Mouse (Mus musculus): ENCODE results near the gene Cep55. TPM values are rescaled to one million over a fixed set of nuclear protein-coding genes. Genes with fewer than 3 reads are reported as not detected.

Gene Cep55
- polyA plus RNA-seq, 1 experiment, result 0.94 TPM

- Histone ChIP-seq H3K4me1 (ENCODE audit: control insufficient read depth, insufficient read depth, insufficient read length) (peaks cover 39% of the 10 kb centered on the region), H3K27me3 (ENCODE audit: control insufficient read depth, insufficient read depth, low read length) (no peaks in the 10 kb centered on the region), H3K4me3 (ENCODE audit: extremely low read depth, insufficient read depth, insufficient read length) (no peak overlapping the region), H3K36me3 (ENCODE audit: control insufficient read depth, insufficient read depth, low read length) (no peaks in the 10 kb centered on the region), H3K27ac (ENCODE audit: insufficient read depth, low read length) (peak overlapping the region; percentile 84)
- DNase-seq (ENCODE audit: low read depth in 1 of 2, low spot score in 2 of 2), result peak; percentile 18 to 76
- WGBS, result 57% methylated on average over 8 of the region's 9 CpGs
- TF ChIP-seq POLR2A (IDR thresholded peaks at IDR 0.05; ENCODE audit: low read depth, low read length) (no peak), CTCF (IDR thresholded peaks at IDR 0.05; ENCODE audit: extremely low read depth, insufficient read depth, insufficient read length, insufficient replicate concordance) (no peak)
Measured at GRCm38 (mm10) chr19:38025254-38026041, 29.4 kb upstream of the Cep55 start.

- peaks cover 39% of the 10 kb centered on the region for H3K4me1 ChIP-seq (ENCODE audit: control insufficient read depth, insufficient read depth, insufficient read length)
- no peak overlapping the region for H3K4me3 ChIP-seq (ENCODE audit: extremely low read depth, insufficient read depth, insufficient read length)
- peak; percentile 62 to 87 for DNase-seq (ENCODE audit: low read depth in 1 of 2, low spot score in 2 of 2)
- H3K36me3 ChIP-seq (ENCODE audit: control insufficient read depth, insufficient read depth, low read length), result no peaks in the 10 kb centered on the region
- no peaks in the 10 kb centered on the region for H3K27me3 ChIP-seq (ENCODE audit: control insufficient read depth, insufficient read depth, low read length)
- peak overlapping the region; percentile 84 for H3K27ac ChIP-seq (ENCODE audit: insufficient read depth, low read length)
- 25% methylated on average over 8 of the region's 8 CpGs for WGBS
- no peak for TF ChIP-seq CTCF (IDR thresholded peaks at IDR 0.05; ENCODE audit: extremely low read depth, insufficient read depth, insufficient read length, insufficient replicate concordance)
- TF ChIP-seq POLR2A (IDR thresholded peaks at IDR 0.05; ENCODE audit: low read depth, low read length), result no peak
Measured at GRCm38 (mm10) chr19:38026211-38026624, 28.6 kb upstream of the Cep55 start.

GRCm38 (mm10) chr19:38027389-38027788, 27.4 kb upstream of the Cep55 start:
- 85% methylated on average over 6 of the region's 6 CpGs for WGBS
- no peak overlapping the region for H3K4me3 ChIP-seq (ENCODE audit: extremely low read depth, insufficient read depth, insufficient read length)
- DNase-seq (ENCODE audit: low read depth in 1 of 2, low spot score in 2 of 2), result no peak
- no peaks in the 10 kb centered on the region for H3K36me3 ChIP-seq (ENCODE audit: control insufficient read depth, insufficient read depth, low read length)
- peak overlapping the region; percentile 56; the same call in 1 of the 2 replicates for H3K27ac ChIP-seq (ENCODE audit: insufficient read depth, low read length)
- peaks cover 39% of the 10 kb centered on the region for H3K4me1 ChIP-seq (ENCODE audit: control insufficient read depth, insufficient read depth, insufficient read length)
- TF ChIP-seq POLR2A (IDR thresholded peaks at IDR 0.05; ENCODE audit: low read depth, low read length) (no peak), CTCF (IDR thresholded peaks at IDR 0.05; ENCODE audit: extremely low read depth, insufficient read depth, insufficient read length, insufficient replicate concordance) (no peak)
- H3K27me3 ChIP-seq (ENCODE audit: control insufficient read depth, insufficient read depth, low read length), result no peaks in the 10 kb centered on the region

GRCm38 (mm10) chr19:38027881-38028521, 26.8 kb upstream of the Cep55 start:
- no peaks in the 10 kb centered on the region for H3K36me3 ChIP-seq (ENCODE audit: control insufficient read depth, insufficient read depth, low read length)
- H3K27me3 ChIP-seq (ENCODE audit: control insufficient read depth, insufficient read depth, low read length), result no peaks in the 10 kb centered on the region
- H3K27ac ChIP-seq (ENCODE audit: insufficient read depth, low read length), result no peak overlapping the region; the same call in 1 of the 2 replicates
- H3K4me3 ChIP-seq (ENCODE audit: extremely low read depth, insufficient read depth, insufficient read length), result no peak overlapping the region
- WGBS, result 89% methylated on average over 10 of the region's 10 CpGs
- H3K4me1 ChIP-seq (ENCODE audit: control insufficient read depth, insufficient read depth, insufficient read length), result peaks cover 37% of the 10 kb centered on the region; the same call in 1 of the 2 replicates
- DNase-seq (ENCODE audit: low read depth in 1 of 2, low spot score in 2 of 2), result no peak
- no peak for TF ChIP-seq CTCF (IDR thresholded peaks at IDR 0.05; ENCODE audit: extremely low read depth, insufficient read depth, insufficient read length, insufficient replicate concordance)
- no peak for TF ChIP-seq POLR2A (IDR thresholded peaks at IDR 0.05; ENCODE audit: low read depth, low read length)

GRCm38 (mm10) chr19:38029292-38029691, 25.5 kb upstream of the Cep55 start:
- no peak for DNase-seq (ENCODE audit: low read depth in 1 of 2, low spot score in 2 of 2)
- WGBS, result 83% methylated on average over 3 of the region's 3 CpGs
- TF ChIP-seq CTCF (IDR thresholded peaks at IDR 0.05; ENCODE audit: extremely low read depth, insufficient read depth, insufficient read length, insufficient replicate concordance) (no peak), POLR2A (IDR thresholded peaks at IDR 0.05; ENCODE audit: low read depth, low read length) (no peak)
- Histone ChIP-seq H3K4me3 (ENCODE audit: extremely low read depth, insufficient read depth, insufficient read length) (no peak overlapping the region), H3K27ac (ENCODE audit: insufficient read depth, low read length) (peak overlapping the region; percentile 20; the same call in 1 of the 2 replicates), H3K4me1 (ENCODE audit: control insufficient read depth, insufficient read depth, insufficient read length) (peaks cover 31% of the 10 kb centered on the region; the same call in 1 of the 2 replicates), H3K36me3 (ENCODE audit: control insufficient read depth, insufficient read depth, low read length) (no peaks in the 10 kb centered on the region), H3K27me3 (ENCODE audit: control insufficient read depth, insufficient read depth, low read length) (no peaks in the 10 kb centered on the region)

- Histone ChIP-seq H3K4me3 (ENCODE audit: extremely low read depth, insufficient read depth, insufficient read length) (no peak overlapping the region), H3K4me1 (ENCODE audit: control insufficient read depth, insufficient read depth, insufficient read length) (peaks cover 27% of the 10 kb centered on the region; the same call in 1 of the 2 replicates), H3K27ac (ENCODE audit: insufficient read depth, low read length) (peak overlapping the region; percentile 58; the same call in 1 of the 2 replicates), H3K27me3 (ENCODE audit: control insufficient read depth, insufficient read depth, low read length) (no peaks in the 10 kb centered on the region), H3K36me3 (ENCODE audit: control insufficient read depth, insufficient read depth, low read length) (no peaks in the 10 kb centered on the region)
- TF ChIP-seq POLR2A (IDR thresholded peaks at IDR 0.05; ENCODE audit: low read depth, low read length) (no peak), CTCF (IDR thresholded peaks at IDR 0.05; ENCODE audit: extremely low read depth, insufficient read depth, insufficient read length, insufficient replicate concordance) (no peak)
- no peak for DNase-seq (ENCODE audit: low read depth in 1 of 2, low spot score in 2 of 2)
- WGBS, result 73% methylated on average over 3 of the region's 3 CpGs
Measured at GRCm38 (mm10) chr19:38029871-38030270, 24.9 kb upstream of the Cep55 start.
